ENCODE assay signal across 8 mouse cellular contexts in the genomic region with DNA sequence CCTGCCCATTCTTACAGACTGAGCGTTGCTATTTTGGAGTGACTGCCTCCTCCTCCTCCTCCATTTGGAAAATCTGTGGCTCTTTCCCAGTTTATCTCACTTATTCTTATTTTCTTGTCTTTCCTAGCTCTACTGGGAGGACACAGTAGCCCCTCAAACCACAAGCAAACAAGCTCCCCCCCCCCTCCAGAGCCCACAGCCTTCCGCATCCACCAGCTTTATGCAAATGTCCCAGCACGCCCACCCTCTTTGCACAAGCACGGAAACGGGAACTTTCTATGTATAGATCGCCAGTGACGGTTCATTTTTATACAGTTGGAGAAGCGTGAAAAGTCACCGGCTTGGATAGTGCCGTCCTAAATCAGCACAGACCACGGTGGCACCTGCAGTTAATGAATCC. TPM values are rescaled to one million over a fixed set of nuclear protein-coding genes. Genes with fewer than 3 reads are reported as not detected.
DNase-seq lines count a peak whose midpoint lies in the region; ATAC-seq and TF ChIP-seq lines count a peak whose summit lies in the region.

No protein-coding gene starts in this region.

- peak in 1 of 2 experiments; percentile 44; a peak in 2 of 4 replicates for TF ChIP-seq EP300 in MEL (IDR thresholded peaks at IDR 0.05; ENCODE audit: low read depth in 1 of 2, low read length in 2 of 2)

- H3K4me1 ChIP-seq in heart, embryonic 15.5 days (replicated peaks) = peaks cover 16% of the 10 kb centered on the region
- peaks cover 26 to 36% of the 10 kb centered on the region in 2 experiments for H3K4me1 ChIP-seq in MEL (ENCODE audit: control insufficient read depth in 1 of 2, insufficient read depth in 2 of 2, low read length in 2 of 2)
- peaks cover 15% of the 10 kb centered on the region for H3K4me1 ChIP-seq in hindbrain, embryonic 16.5 days (ENCODE audit: control insufficient read depth, insufficient read depth, low read depth, low read length)
- H3K4me1 ChIP-seq in midbrain, embryonic 13.5 days (replicated peaks) = peaks cover 37% of the 10 kb centered on the region

- peak overlapping the region; percentile 6; the same call in 1 of the 2 replicates for H3K4me3 ChIP-seq in heart, embryonic 15.5 days
- peak overlapping the region; percentile 56 to 70 for H3K4me3 ChIP-seq in MEL (ENCODE audit: control insufficient read depth in 1 of 2, insufficient read depth in 1 of 2, low read depth in 2 of 2, low read length in 2 of 2)
- H3K4me3 ChIP-seq in hindbrain, embryonic 16.5 days (ENCODE audit: low read length) = no peak overlapping the region
- no peak overlapping the region for H3K4me3 ChIP-seq in midbrain, embryonic 13.5 days (replicated peaks)

- TF ChIP-seq CTCF in MEL (IDR thresholded peaks at IDR 0.05 in 2 of 3, conservative IDR thresholded peaks at IDR 0.05 in 1 of 3; ENCODE audit: control insufficient read depth in 1 of 3, insufficient read depth in 1 of 3, low read depth in 2 of 3, low read length in 3 of 3, poor library complexity in 1 of 3, severe bottlenecking in 1 of 3) = no peak

- no peaks in the 10 kb centered on the region for H3K36me3 ChIP-seq in heart, embryonic 15.5 days
- H3K36me3 ChIP-seq in MEL (ENCODE audit: control insufficient read depth in 1 of 2, insufficient read depth in 2 of 2, low read length in 2 of 2) = peaks cover 0 to 28% of the 10 kb centered on the region in 2 experiments; a peak in 2 of 4 replicates
- H3K36me3 ChIP-seq in hindbrain, embryonic 16.5 days (ENCODE audit: control insufficient read depth, insufficient read depth, low read length) = no peaks in the 10 kb centered on the region
- H3K36me3 ChIP-seq in midbrain, embryonic 13.5 days = no peaks in the 10 kb centered on the region

- TF ChIP-seq RAD21 in MEL (IDR thresholded peaks at IDR 0.05; ENCODE audit: low read depth, low read length) = no peak

- 40% methylated on average over 11 of the region's 11 CpGs for WGBS in heart, embryonic 15.5 days
- WGBS in hindbrain, embryonic 16.5 days = 16% methylated on average over 11 of the region's 11 CpGs
- 28% methylated on average over 11 of the region's 11 CpGs for WGBS in midbrain, embryonic 13.5 days

- H3K9ac ChIP-seq in heart, embryonic 15.5 days = no peak overlapping the region
- peak overlapping the region; percentile 66 for H3K9ac ChIP-seq in MEL (ENCODE audit: control insufficient read depth, low read depth, low read length, poor library complexity, severe bottlenecking)
- no peak overlapping the region for H3K9ac ChIP-seq in hindbrain, embryonic 16.5 days (ENCODE audit: low read depth, low read length)
- H3K9ac ChIP-seq in midbrain, embryonic 13.5 days (replicated peaks) = 0 out of 2 replicates have a peak overlapping the region, but pooled peaks have one; percentile 10

- no peak overlapping the region for H3K27ac ChIP-seq in heart, embryonic 15.5 days
- peak overlapping the region; percentile 66 for H3K27ac ChIP-seq in MEL (ENCODE audit: control insufficient read depth, low read depth, low read length)
- H3K27ac ChIP-seq in hindbrain, embryonic 16.5 days (ENCODE audit: low read depth, low read length) = no peak overlapping the region
- H3K27ac ChIP-seq in midbrain, embryonic 13.5 days = peak overlapping the region; percentile 67; the same call in 1 of the 2 replicates

- no peak for DNase-seq in heart, adult 11 months
- peak; percentile 82 for DNase-seq in MEL (ENCODE audit: low read depth, low spot score)
- DNase-seq in thymus, postnatal 36 days = peak; percentile 34 to 46
- DNase-seq in cerebellum, adult 18-20 months = no peak

- H3K9me3 ChIP-seq in heart, embryonic 15.5 days (replicated peaks) = no peaks in the 10 kb centered on the region
- H3K9me3 ChIP-seq in MEL (replicated peaks; ENCODE audit: insufficient read depth, low read length) = no peaks in the 10 kb centered on the region
- H3K9me3 ChIP-seq in hindbrain, embryonic 16.5 days (ENCODE audit: control insufficient read depth, low read length) = no peaks in the 10 kb centered on the region
- H3K9me3 ChIP-seq in midbrain, embryonic 13.5 days = no peaks in the 10 kb centered on the region

- no peaks in the 10 kb centered on the region for H3K27me3 ChIP-seq in heart, embryonic 15.5 days
- H3K27me3 ChIP-seq in MEL (ENCODE audit: control insufficient read depth in 1 of 2, insufficient read depth in 2 of 2, low read length in 2 of 2) = no peaks in the 10 kb centered on the region
- no peaks in the 10 kb centered on the region for H3K27me3 ChIP-seq in hindbrain, embryonic 16.5 days (replicated peaks; ENCODE audit: control insufficient read depth, insufficient read depth, low read length)
- peaks cover 10% of the 10 kb centered on the region; the same call in 1 of the 2 replicates for H3K27me3 ChIP-seq in midbrain, embryonic 13.5 days

- ATAC-seq in heart, embryonic 15.5 days (replicated peaks; ENCODE audit: insufficient number of reproducible peaks, insufficient read depth, low FRiP score, low read depth) = no peak
- ATAC-seq in hindbrain, embryonic 16.5 days = no peak
- ATAC-seq in midbrain, embryonic 13.5 days = no peak
- no peak for ATAC-seq in cerebellum, adult (ENCODE audit: insufficient number of reproducible peaks, low FRiP score, low TSS enrichment)

- no peaks in the 10 kb centered on the region for H3K79me2 ChIP-seq in MEL (ENCODE audit: control insufficient read depth, insufficient read depth, low read length, poor library complexity)

- peak overlapping the region; percentile 39 for H3K4me2 ChIP-seq in heart, embryonic 15.5 days
- peak overlapping the region; percentile 27 for H3K4me2 ChIP-seq in hindbrain, embryonic 16.5 days (ENCODE audit: low read length)
- H3K4me2 ChIP-seq in midbrain, embryonic 13.5 days (replicated peaks) = peak overlapping the region; percentile 23; the same call in 1 of the 2 replicates

- TF ChIP-seq POLR2A in MEL (IDR thresholded peaks at IDR 0.05; ENCODE audit: control insufficient read depth in 1 of 2, insufficient read depth in 1 of 2, low read depth in 1 of 2, low read length in 2 of 2, poor library complexity in 1 of 2) = peak; percentile 46 to 47; a peak in 2 of 4 replicates

TF ChIP-seq in MEL, 35 proteins besides CTCF, POLR2A, EP300 and RAD21 (continues in another document):
- TF ChIP-seq ZNF384 (IDR thresholded peaks at IDR 0.05; ENCODE audit: low read depth, low read length) (no peak), TCF12 (IDR thresholded peaks at IDR 0.05; ENCODE audit: low read depth, low read length) (0 out of 2 replicates have a peak, but pooled peaks have one; percentile 20), SIN3A (IDR thresholded peaks at IDR 0.05; ENCODE audit: low read length) (0 out of 2 replicates have a peak, but pooled peaks have one; percentile 42), GATA1 (IDR thresholded peaks at IDR 0.05; ENCODE audit: low read depth, low read length) (no peak), MYB (IDR thresholded peaks at IDR 0.05; ENCODE audit: low read depth, low read length) (no peak; the same call in 1 of the 2 replicates), MAFK (IDR thresholded peaks at IDR 0.05; ENCODE audit: borderline replicate concordance, low read depth, low read length) (0 out of 2 replicates have a peak, but pooled peaks have one; percentile 13), ELF1 (IDR thresholded peaks at IDR 0.05; ENCODE audit: low read depth, low read length) (peak; percentile 74; the same call in 1 of the 2 replicates), SMC3 (IDR thresholded peaks at IDR 0.05; ENCODE audit: low read depth, low read length) (no peak), POLR2AphosphoS5 (IDR thresholded peaks at IDR 0.05; ENCODE audit: borderline replicate concordance, low read depth, low read length) (no peak), ETS1 (IDR thresholded peaks at IDR 0.05; ENCODE audit: low read depth, low read length) (peak; percentile 39; the same call in 1 of the 2 replicates), JUND (IDR thresholded peaks at IDR 0.05; ENCODE audit: low read depth, low read length) (no peak), ZKSCAN1 (IDR thresholded peaks at IDR 0.05; ENCODE audit: low read depth, low read length) (no peak), TAL1 (IDR thresholded peaks at IDR 0.05; ENCODE audit: low read length) (no peak), MXI1 (IDR thresholded peaks at IDR 0.05; ENCODE audit: low read depth, low read length) (0 out of 2 replicates have a peak, but pooled peaks have one; percentile 3), TBP (IDR thresholded peaks at IDR 0.05; ENCODE audit: low read depth, low read length) (no peak), E2F4 (IDR thresholded peaks at IDR 0.05; ENCODE audit: borderline replicate concordance, low read depth, low read length) (no peak), ZC3H11A (IDR thresholded peaks at IDR 0.05; ENCODE audit: low read depth, low read length) (no peak; the same call in 1 of the 2 replicates), CHD2 (IDR thresholded peaks at IDR 0.05; ENCODE audit: low read length) (no peak), HCFC1 (IDR thresholded peaks at IDR 0.05; ENCODE audit: low read depth, low read length) (peak; percentile 37; the same call in 1 of the 2 replicates), MYC (IDR thresholded peaks at IDR 0.05; ENCODE audit: low read depth, low read length) (no peak), GABPA (IDR thresholded peaks at IDR 0.05; ENCODE audit: low read depth, low read length) (no peak), KAT2A (conservative IDR thresholded peaks at IDR 0.05; ENCODE audit: low read depth, low read length) (no peak), USF2 (IDR thresholded peaks at IDR 0.05; ENCODE audit: borderline replicate concordance in 1 of 2, insufficient read depth in 1 of 2, low read depth in 1 of 2, low read length in 2 of 2) (no peak), NRF1 (IDR thresholded peaks at IDR 0.05; ENCODE audit: insufficient read depth, low read depth, low read length, poor library complexity, severe bottlenecking) (no peak)

RNA-seq across cellular contexts. Expression of gene Lyrm9, which starts 33.9 kb away (rescaled TPM):
- 26.9 and 37.9 TPM in 2 replicates for polyA plus RNA-seq in heart, embryonic 15.5 days (2015; fragmentation: Nextera tagmentation; extraction: Ambion mirVana)
- total RNA-seq in MEL (2012; rRNA removed) = 31.6 and 37.5 TPM in 2 replicates
- polyA plus RNA-seq in MEL (2012; ENCODE audit: insufficient read depth in 1 of 2, insufficient read length in 2 of 2, low read depth in 1 of 2, low replicate concordance in 2 of 2, missing spikeins in 1 of 2) = 10 to 100 TPM in 1 of 2 experiments, not detected in 1; 48.6 TPM
- 36.2 and 48.4 TPM in 2 replicates for polyA plus RNA-seq in hindbrain, embryonic 16.5 days (2015; fragmentation: Nextera tagmentation; extraction: Ambion mirVana)
- 25.3 and 28.2 TPM in 2 replicates for polyA plus RNA-seq in midbrain, embryonic 13.5 days (2015; fragmentation: Nextera tagmentation; extraction: Ambion mirVana)

RNA-seq across cellular contexts. Expression of gene Ccnq, which starts 40.9 kb away (rescaled TPM):
- polyA plus RNA-seq in heart, embryonic 15.5 days (2015; fragmentation: Nextera tagmentation; extraction: Ambion mirVana) = 23.8 and 27.7 TPM in 2 replicates
- total RNA-seq in MEL (2012; rRNA removed) = 74.1 and 77.5 TPM in 2 replicates
- polyA plus RNA-seq in MEL (2012; ENCODE audit: insufficient read depth in 1 of 2, insufficient read length in 2 of 2, low read depth in 1 of 2, low replicate concordance in 2 of 2, missing spikeins in 1 of 2) = 10 to 100 TPM in 1 of 2 experiments, not detected in 1; 80.5 TPM
- 29.0 and 29.6 TPM in 2 replicates for polyA plus RNA-seq in hindbrain, embryonic 16.5 days (2015; fragmentation: Nextera tagmentation; extraction: Ambion mirVana)
- 33.2 and 34.3 TPM in 2 replicates for polyA plus RNA-seq in midbrain, embryonic 13.5 days (2015; fragmentation: Nextera tagmentation; extraction: Ambion mirVana)

Comparison
In these comparisons a context has a peak if more than half of its experiments do, and no peak if none do; other contexts are left out.
1. H3K27ac ChIP-seq: peak in MEL (single experiment) and midbrain, embryonic 13.5 days (single experiment); none in heart, embryonic 15.5 days (single experiment) and hindbrain, embryonic 16.5 days (single experiment).
2. H3K4me3 ChIP-seq: peak in heart, embryonic 15.5 days (single experiment) and MEL (2 of 2); none in hindbrain, embryonic 16.5 days (single experiment) and midbrain, embryonic 13.5 days (single experiment).
3. H3K9ac ChIP-seq: peak in MEL (single experiment) and midbrain, embryonic 13.5 days (single experiment); none in heart, embryonic 15.5 days (single experiment) and hindbrain, embryonic 16.5 days (single experiment).
4. DNase-seq: peak in MEL (single experiment) and thymus, postnatal 36 days (2 of 2); none in heart, adult 11 months (single experiment) and cerebellum, adult 18-20 months (0 of 2).
5. Peak in every context shown above with its lines, with median percentiles within 50 percentile points of each other: H3K4me2 ChIP-seq.